Mouse (Mus musculus) bone marrow macrophage, adult 2 months (primary cell): ENCODE results near the gene Rhot1. TPM values are rescaled to one million over a fixed set of nuclear protein-coding genes. Genes with fewer than 3 reads are reported as not detected.
"Not testable (repeated sequence)": the region's sequence is repeated elsewhere in the genome, so short reads cannot be mapped to it uniquely, and the experiment has no call there.

Experiments used
- H3K27ac ChIP-seq: 2 replicates; pipeline ENCODE4 v1.5.1; 2012; ENCODE audit warnings: low read depth, low read length; ENCODE audit not compliant: insufficient read depth
- H3K4me1 ChIP-seq: 2 replicates; pipeline ENCODE4 v1.6.1; 2012; ENCODE audit warnings: low read length; ENCODE audit not compliant: control insufficient read depth, insufficient read depth
- H3K4me3 ChIP-seq: 2 replicates; pipeline ENCODE4 v1.5.1; 2012; ENCODE audit warnings: mild to moderate bottlenecking, low read length, moderate library complexity; ENCODE audit not compliant: insufficient read depth
- CTCF ChIP-seq: IDR thresholded peaks from 2 replicates; pipeline ENCODE4 v1.5.1; 2012; ENCODE audit warnings: low read depth, mild to moderate bottlenecking, low read length, moderate library complexity
- POLR2A ChIP-seq: IDR thresholded peaks from 2 replicates; pipeline ENCODE4 v1.6.1; 2012; ENCODE audit warnings: mild to moderate bottlenecking, low read depth, low read length, borderline replicate concordance
- polyA plus RNA-seq: library from polyadenylated mRNA; stranded (reverse); fragments of >200 nt; gene quantifications from 2 replicates; pipeline ENCODE4 v1.2.4, GENCODE M21; 2012; ENCODE audit not compliant: missing spikeins, insufficient read depth, insufficient read length

The Rhot1 gene
- polyA plus RNA-seq, 1 experiment: 38.1 TPM

DNA sequence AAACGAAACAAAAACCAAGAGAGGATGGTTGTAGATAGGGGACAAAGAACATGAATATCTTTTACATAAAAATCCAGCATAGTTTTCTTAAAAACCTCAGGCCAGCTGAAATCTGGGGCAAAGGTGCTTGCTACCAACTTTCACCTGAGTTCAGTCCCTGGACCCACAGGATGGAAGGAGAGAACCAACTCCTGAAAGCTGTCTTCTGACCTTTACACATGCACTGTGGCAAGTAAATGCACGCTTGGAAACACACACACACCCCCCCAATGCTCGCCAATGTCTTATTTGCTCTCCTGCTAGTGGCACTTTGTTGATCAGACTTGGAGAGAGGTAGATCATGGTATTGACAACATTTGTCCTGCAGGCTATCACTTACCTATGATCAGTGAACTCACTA lies 6.5 kb downstream of the Rhot1 start:
- Histone ChIP-seq H3K4me3 (no peak overlapping the region), H3K4me1 (0 out of 2 replicates have a peak, but pooled peaks cover 4% of the 10 kb centered on the region), H3K27ac (no peak overlapping the region)
- TF ChIP-seq CTCF: no peak
- TF ChIP-seq POLR2A: no peak

DNA sequence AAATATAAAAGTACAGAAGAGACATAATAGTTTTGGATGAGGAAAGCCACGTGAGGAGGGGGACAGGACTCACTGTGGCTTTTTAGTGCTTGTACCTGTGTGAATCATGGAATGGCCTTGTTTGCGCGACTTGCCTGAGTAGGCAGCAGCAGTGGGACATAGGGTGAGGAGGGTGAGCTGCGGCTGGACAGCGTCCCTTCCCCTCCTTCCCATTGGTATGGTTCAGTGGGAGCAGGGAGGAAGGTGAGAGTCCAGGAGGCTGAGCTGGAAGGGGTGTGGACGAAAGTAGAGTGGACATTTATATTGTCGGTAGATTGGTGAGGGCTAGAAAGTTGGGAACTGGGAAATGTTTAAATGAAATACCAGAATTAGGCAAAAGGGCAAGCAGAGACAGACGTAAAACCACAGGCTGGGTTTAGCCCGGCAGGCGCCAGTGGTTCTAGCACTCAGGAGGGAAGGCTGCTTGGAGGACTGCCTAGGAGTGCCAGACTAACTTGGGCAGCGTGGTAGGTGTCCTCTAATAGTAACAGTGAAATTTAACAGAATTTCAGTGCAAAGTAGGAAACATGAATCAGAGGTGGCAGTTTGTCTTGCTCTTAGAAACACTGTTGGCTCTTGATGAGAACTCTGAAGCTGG lies 10.0 kb downstream of the Rhot1 start:
- H3K27ac ChIP-seq: no peak overlapping the region
- no peak for TF ChIP-seq POLR2A
- no peak for TF ChIP-seq CTCF
- H3K4me3 ChIP-seq: no peak overlapping the region
- H3K4me1 ChIP-seq: no peaks in the 10 kb centered on the region

DNA sequence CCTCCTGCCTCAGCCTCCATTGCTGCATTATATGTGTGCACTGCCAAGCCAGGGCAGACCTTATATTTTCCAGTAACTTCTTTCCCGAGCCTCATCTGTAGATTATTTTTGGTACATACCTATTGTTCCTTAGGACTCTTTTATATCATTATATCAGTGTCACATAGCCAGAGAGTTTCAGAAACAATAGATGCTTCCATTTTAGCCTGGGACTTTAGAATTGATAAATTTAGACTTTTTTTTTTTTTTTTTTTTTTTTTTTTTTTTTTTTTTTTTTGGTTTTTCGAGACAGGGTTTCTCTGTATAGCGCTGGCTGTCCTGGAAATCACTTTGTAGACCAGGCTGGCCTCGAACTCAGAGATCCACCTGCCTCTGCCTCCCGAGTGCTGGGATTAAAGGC lies 21.2 kb downstream of the Rhot1 start:
- not testable (repeated sequence) for H3K4me3 ChIP-seq, H3K4me1 ChIP-seq, H3K27ac ChIP-seq

DNA sequence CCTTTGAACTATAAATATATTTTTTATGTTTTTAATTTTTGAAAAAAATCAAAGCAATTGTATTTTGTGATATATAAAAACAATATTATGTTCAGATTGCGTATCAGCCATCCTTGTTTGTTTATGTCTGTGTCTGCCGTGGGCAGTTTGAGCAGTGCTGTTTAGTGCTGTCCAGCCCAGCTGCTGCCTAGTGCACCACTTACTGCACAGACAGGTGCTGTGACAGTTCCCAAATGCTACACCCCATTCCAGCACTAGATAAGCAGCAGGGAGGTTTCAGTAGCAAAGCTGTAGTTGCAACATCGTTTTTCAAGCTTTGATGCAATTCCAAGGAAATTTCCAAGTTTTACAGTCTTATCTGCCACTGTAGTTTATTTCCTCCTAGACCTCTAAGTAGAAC lies 28.5 kb downstream of the Rhot1 start:
- H3K4me3 ChIP-seq: no peak overlapping the region

DNA sequence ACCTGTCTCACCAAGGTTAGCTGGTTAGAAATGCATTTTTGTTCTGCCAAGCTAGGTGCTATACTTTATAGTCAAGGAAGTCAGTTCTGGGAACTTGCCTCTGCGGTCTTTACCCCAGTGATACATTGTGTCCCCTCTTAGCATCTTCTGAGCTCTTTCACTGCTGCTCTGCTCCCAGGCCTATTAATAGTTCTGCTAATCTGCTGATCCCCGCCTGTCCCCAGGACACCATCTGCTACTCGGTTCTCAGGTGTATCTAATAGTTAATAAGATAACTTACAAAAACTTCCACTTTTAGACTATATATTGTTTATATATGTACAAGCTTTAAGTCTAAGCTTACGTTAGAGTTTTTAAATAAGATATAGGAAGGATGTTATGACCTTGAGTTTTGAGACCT lies 29.5 kb downstream of the Rhot1 start:
- TF ChIP-seq POLR2A (no peak), CTCF (no peak)
- H3K4me3 ChIP-seq: no peak overlapping the region
- H3K4me1 ChIP-seq: no peaks in the 10 kb centered on the region
- no peak overlapping the region for H3K27ac ChIP-seq

More for the DNA sequence above, 28.5 kb downstream of the Rhot1 start:
- Histone ChIP-seq H3K27ac (no peak overlapping the region), H3K4me1 (no peaks in the 10 kb centered on the region)
- TF ChIP-seq CTCF: no peak
- TF ChIP-seq POLR2A: no peak

DNA sequence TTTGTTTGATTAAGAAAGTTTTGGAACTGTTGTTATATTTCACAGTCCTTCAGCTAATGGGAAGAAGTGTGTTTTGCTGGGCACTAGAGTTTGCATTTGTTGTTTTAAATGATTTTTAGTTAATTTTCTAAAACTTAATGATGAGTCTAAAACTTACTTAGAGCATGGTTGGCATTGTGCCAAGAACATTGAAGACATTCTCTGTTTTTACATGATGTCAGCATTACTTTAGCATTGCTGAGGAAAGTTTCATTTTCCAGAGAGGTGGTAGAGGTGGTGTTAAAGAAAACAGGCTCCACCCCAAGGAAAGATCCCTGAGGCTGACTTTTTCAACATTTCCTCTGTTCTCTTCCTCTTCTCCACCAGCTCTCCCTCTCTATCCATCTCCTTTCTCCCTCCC lies 38.2 kb downstream of the Rhot1 start:
- no peak overlapping the region for H3K4me3 ChIP-seq
- TF ChIP-seq CTCF (no peak), POLR2A (no peak)
- H3K4me1 ChIP-seq: peaks cover 10% of the 10 kb centered on the region
- H3K27ac ChIP-seq: no peak overlapping the region

DNA sequence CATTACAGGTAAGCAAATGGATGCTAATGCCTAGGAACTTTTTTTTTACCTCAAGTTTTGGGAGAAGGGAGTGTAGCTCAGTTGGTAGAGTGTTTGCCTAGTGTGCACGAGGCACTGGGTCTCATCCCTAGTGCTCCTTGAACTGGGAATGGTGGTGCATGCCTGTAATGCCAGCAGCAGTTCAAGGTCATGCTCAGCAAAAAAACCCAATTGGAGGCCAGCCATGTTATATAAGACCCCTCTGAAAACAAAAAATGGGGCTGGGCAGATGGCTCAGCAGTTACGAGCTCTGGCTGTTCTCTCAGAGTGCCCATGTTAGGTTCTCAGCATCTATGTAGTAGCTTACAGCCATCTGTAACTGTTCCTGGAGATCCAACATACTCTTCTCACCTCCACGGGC lies 39.7 kb downstream of the Rhot1 start:
- H3K27ac ChIP-seq: no peak overlapping the region
- TF ChIP-seq POLR2A: no peak
- TF ChIP-seq CTCF: no peak
- no peak overlapping the region for H3K4me3 ChIP-seq
- peaks cover 10% of the 10 kb centered on the region for H3K4me1 ChIP-seq

DNA sequence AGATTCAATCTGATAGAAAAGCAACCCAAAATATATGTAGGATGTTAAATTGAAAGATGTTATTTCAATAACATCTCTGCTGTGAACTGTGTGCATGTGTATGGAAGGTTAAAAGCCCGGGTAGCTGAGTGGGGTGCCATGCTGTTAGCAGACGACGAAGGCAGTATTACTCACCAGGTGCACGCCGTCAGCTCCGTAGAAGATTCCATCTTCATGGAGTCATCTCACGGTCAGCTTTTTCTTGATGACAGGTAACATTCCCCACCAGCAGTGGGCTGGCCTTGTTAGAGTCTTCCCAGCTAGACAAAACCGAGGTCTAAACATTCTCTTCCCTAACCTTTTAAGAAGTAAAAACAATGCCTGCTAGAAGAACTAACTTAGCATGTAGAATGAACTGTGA lies 55.3 kb downstream of the Rhot1 start:
- Histone ChIP-seq H3K27ac (no peak overlapping the region), H3K4me3 (no peak overlapping the region), H3K4me1 (no peaks in the 10 kb centered on the region)
- no peak for TF ChIP-seq CTCF
- no peak for TF ChIP-seq POLR2A

DNA sequence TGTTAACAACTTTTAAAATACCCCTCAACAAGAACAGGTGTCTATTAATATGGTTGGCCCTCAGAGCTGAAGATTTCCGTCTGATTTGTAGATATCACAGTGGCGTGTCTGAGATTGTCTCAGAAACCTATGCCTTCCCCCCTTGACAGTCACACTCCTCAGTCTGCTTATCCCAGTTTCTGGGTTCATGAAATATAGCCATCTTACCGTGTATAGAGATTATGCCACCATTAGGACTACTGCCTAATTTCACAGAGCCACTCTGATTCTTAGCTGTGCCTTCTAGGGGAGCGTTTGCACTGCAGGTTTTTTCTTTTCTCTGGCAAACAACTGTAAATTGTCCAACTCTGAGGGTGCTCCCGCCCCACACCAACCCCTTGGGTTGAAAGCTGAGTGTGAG lies 62.3 kb downstream of the Rhot1 start:
- no peak overlapping the region for H3K27ac ChIP-seq

DNA sequence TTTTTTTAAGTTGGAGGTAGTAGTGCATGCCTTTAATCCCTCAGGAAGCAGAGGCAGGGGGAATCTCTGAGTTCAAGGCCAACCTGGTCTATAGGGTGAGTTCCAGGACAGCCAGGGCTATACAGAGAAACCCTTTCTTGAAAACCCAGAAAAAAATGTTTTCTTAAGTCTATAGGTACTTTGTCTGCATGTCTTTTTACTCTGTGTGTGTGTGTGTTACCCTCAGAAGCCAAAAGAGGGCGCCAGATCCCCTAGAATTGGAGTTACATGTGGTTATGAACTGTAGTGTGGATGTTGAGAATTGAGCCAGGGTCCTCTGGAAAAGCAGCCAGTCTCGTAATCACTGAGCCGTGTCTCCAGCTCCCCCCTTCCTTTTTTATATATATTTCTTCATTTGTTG lies 66.2 kb downstream of the Rhot1 start:
- Histone ChIP-seq H3K27ac (no peak overlapping the region), H3K4me3 (no peak overlapping the region), H3K4me1 (no peaks in the 10 kb centered on the region)
- TF ChIP-seq CTCF: no peak
- TF ChIP-seq POLR2A: no peak

More for the DNA sequence above, 62.3 kb downstream of the Rhot1 start:
- no peak for TF ChIP-seq CTCF
- Histone ChIP-seq H3K4me1 (no peaks in the 10 kb centered on the region), H3K4me3 (no peak overlapping the region)

DNA sequence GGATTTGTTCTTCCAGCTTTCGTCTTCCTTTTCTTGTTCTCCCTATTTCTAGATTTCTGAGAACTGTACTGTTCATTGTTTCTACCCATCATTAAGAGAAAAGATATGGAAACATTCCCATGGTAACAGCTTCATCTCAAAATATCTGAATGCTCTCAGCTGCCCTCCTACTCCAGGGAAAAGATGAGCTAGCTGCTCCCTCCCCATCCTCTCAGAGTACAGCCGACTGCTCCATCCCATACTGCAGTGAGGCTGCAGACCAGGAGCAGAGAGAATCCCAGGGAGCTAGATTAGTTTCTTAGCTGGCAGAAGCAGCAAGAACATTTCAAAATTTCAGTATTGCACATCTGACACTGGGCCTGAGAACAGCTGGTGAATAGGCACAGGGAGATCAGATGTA lies 69.2 kb downstream of the Rhot1 start:
- Histone ChIP-seq H3K4me1 (no peaks in the 10 kb centered on the region), H3K4me3 (no peak overlapping the region), H3K27ac (no peak overlapping the region)
- no peak for TF ChIP-seq CTCF
- TF ChIP-seq POLR2A: no peak
